Mouse (Mus musculus): ENCODE data around the gene Hist1h3b. TPM values are rescaled to one million over a fixed set of nuclear protein-coding genes. Genes with fewer than 3 reads are reported as not detected.

The Hist1h3b gene
- polyA plus RNA-seq, 1 experiment: not detected

GRCm38 (mm10) chr13:23730479-23730878 lies 21.6 kb upstream of the Hist1h3b start:
- 54% methylated on average over 8 of the region's 8 CpGs for WGBS
- no peak for TF ChIP-seq POLR2A (IDR thresholded peaks at IDR 0.05; ENCODE audit: borderline replicate concordance, insufficient read depth, low read length)
- no peak for TF ChIP-seq CTCF (IDR thresholded peaks at IDR 0.05; ENCODE audit: borderline replicate concordance, insufficient read depth, low read depth, low read length)
- no peak overlapping the region for H3K4me3 ChIP-seq (replicated peaks; ENCODE audit: insufficient read depth, low read depth, low read length)
- H3K27ac ChIP-seq (ENCODE audit: insufficient read depth, low read length): no peak overlapping the region
- H3K4me1 ChIP-seq (ENCODE audit: control insufficient read depth, insufficient read depth, low read length): no peaks in the 10 kb centered on the region
- DNase-seq: no peak
- H3K27me3 ChIP-seq (ENCODE audit: control insufficient read depth, insufficient read depth, low read length): no peaks in the 10 kb centered on the region

DNA sequence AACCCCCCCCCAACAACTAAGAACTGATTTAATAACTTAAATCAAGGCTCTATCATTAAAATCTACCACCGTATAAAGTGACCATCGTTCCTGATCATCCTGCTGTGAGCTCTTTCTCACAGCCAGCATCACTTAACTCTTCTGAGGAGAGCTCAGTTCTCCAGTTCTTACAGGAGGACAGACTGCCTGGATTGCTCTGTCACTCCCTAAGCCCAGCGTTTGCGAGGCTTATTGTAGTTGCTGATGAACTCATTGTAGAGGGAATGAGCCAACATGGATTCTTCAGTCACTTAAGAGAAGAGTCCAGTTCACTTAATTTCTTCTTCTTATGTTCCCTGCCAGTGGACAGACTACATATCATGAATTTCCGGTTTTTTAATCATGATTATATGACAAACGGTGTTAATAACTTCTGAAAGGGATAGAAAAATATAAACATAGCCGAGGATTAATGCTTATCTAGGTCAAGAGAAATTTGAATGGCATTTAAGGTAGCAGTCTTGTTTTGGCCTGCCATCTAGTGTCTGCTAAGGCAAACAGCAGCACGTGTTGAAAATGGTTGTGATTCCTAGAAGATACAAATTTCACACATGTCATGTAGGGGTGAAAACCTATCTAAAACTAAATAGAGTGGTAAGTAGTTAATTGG lies 19.8 kb upstream of the Hist1h3b start:
- 17% methylated on average over 8 of the region's 8 CpGs for WGBS
- no peak overlapping the region for H3K4me3 ChIP-seq (replicated peaks; ENCODE audit: insufficient read depth, low read depth, low read length)
- no peaks in the 10 kb centered on the region for H3K27me3 ChIP-seq (ENCODE audit: control insufficient read depth, insufficient read depth, low read length)
- DNase-seq: peak in 1 of 2 experiments; percentile 37
- TF ChIP-seq CTCF (IDR thresholded peaks at IDR 0.05; ENCODE audit: borderline replicate concordance, insufficient read depth, low read depth, low read length) (peak; percentile 43; the same call in 1 of the 2 replicates), POLR2A (IDR thresholded peaks at IDR 0.05; ENCODE audit: borderline replicate concordance, insufficient read depth, low read length) (no peak)
- no peaks in the 10 kb centered on the region for H3K4me1 ChIP-seq (ENCODE audit: control insufficient read depth, insufficient read depth, low read length)
- H3K27ac ChIP-seq (ENCODE audit: insufficient read depth, low read length): no peak overlapping the region

- Histone ChIP-seq H3K4me3 (replicated peaks; ENCODE audit: insufficient read depth, low read depth, low read length) (no peak overlapping the region), H3K27me3 (ENCODE audit: control insufficient read depth, insufficient read depth, low read length) (no peaks in the 10 kb centered on the region), H3K27ac (ENCODE audit: insufficient read depth, low read length) (no peak overlapping the region), H3K4me1 (ENCODE audit: control insufficient read depth, insufficient read depth, low read length) (no peaks in the 10 kb centered on the region)
- DNase-seq: no peak
- WGBS: 91% methylated on average over 5 of the region's 5 CpGs
- TF ChIP-seq POLR2A (IDR thresholded peaks at IDR 0.05; ENCODE audit: borderline replicate concordance, insufficient read depth, low read length) (no peak), CTCF (IDR thresholded peaks at IDR 0.05; ENCODE audit: borderline replicate concordance, insufficient read depth, low read depth, low read length) (no peak)
Measured at GRCm38 (mm10) chr13:23737091-23737490, 15.0 kb upstream of the Hist1h3b start.

DNA sequence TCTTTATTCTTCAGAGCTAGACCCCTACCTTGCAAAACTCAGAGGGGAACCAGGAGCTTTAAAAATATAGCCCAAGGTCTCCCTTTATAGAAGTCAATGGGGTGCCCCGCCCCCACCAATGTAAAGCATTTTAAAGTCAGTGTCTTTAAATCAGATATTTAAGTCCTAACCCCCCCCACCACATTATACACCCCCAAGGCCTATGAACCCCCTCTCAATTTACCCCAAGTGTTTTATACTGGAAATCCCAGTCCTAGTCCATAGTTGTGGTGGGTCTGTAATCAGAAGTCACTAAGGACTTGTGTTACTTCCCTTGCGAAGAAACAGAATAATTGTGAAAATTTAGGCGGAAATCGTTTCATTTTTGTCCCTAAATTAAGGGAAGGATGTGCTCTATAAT lies 14.0 kb upstream of the Hist1h3b start:
- TF ChIP-seq CTCF (IDR thresholded peaks at IDR 0.05; ENCODE audit: borderline replicate concordance, insufficient read depth, low read depth, low read length) (no peak), POLR2A (IDR thresholded peaks at IDR 0.05; ENCODE audit: borderline replicate concordance, insufficient read depth, low read length) (no peak)
- 23% methylated on average over 4 of the region's 4 CpGs for WGBS
- Histone ChIP-seq H3K27me3 (ENCODE audit: control insufficient read depth, insufficient read depth, low read length) (no peaks in the 10 kb centered on the region), H3K4me3 (replicated peaks; ENCODE audit: insufficient read depth, low read depth, low read length) (no peak overlapping the region), H3K4me1 (ENCODE audit: control insufficient read depth, insufficient read depth, low read length) (no peaks in the 10 kb centered on the region), H3K27ac (ENCODE audit: insufficient read depth, low read length) (no peak overlapping the region)
- DNase-seq: no peak

DNA sequence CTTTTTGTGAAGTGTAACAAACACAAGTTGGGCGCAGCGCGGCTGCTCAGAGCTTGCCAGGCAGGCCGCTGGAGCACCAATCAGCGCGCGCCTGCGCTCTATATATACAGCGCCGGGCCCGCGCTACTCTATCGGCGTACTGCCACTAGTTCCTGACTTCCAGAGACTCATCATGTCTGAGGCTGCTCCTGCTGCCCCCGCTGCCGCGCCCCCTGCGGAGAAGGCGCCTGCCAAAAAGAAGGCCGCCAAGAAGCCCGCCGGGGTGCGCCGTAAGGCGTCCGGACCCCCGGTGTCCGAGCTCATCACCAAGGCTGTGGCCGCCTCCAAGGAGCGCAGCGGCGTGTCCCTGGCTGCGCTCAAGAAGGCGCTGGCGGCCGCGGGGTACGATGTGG lies 13.4 kb upstream of the Hist1h3b start, which contains the start of gene Hist1h1c:
Gene Hist1h1c (plus strand): TSS at position 132 of the 392 bp plus-strand sequence.
- peak; percentile 51; the same call in 1 of the 2 replicates for TF ChIP-seq POLR2A (IDR thresholded peaks at IDR 0.05; ENCODE audit: borderline replicate concordance, insufficient read depth, low read length)
- TF ChIP-seq CTCF (IDR thresholded peaks at IDR 0.05; ENCODE audit: borderline replicate concordance, insufficient read depth, low read depth, low read length): no peak
- H3K4me3 ChIP-seq (replicated peaks; ENCODE audit: insufficient read depth, low read depth, low read length): peak within 1 kb of the TSS; percentile 49
- WGBS: under 1% methylated on average over 38 of the region's 38 CpGs
- H3K4me1 ChIP-seq (ENCODE audit: control insufficient read depth, insufficient read depth, low read length): no peaks in the 10 kb centered on the region
- no peaks in the 10 kb centered on the region for H3K27me3 ChIP-seq (ENCODE audit: control insufficient read depth, insufficient read depth, low read length)
- DNase-seq: peak; percentile 78 to 80
- peak within 1 kb of the TSS; percentile 45; the same call in 1 of the 2 replicates for H3K27ac ChIP-seq (ENCODE audit: insufficient read depth, low read length)

- Histone ChIP-seq H3K27ac (ENCODE audit: insufficient read depth, low read length) (peak overlapping the region; percentile 45; the same call in 1 of the 2 replicates), H3K4me3 (replicated peaks; ENCODE audit: insufficient read depth, low read depth, low read length) (peak overlapping the region; percentile 88), H3K27me3 (ENCODE audit: control insufficient read depth, insufficient read depth, low read length) (no peaks in the 10 kb centered on the region), H3K4me1 (ENCODE audit: control insufficient read depth, insufficient read depth, low read length) (no peaks in the 10 kb centered on the region)
- DNase-seq: peak; percentile 87 to 92
- TF ChIP-seq POLR2A (IDR thresholded peaks at IDR 0.05; ENCODE audit: borderline replicate concordance, insufficient read depth, low read length) (peak; percentile 22; the same call in 1 of the 2 replicates), CTCF (IDR thresholded peaks at IDR 0.05; ENCODE audit: borderline replicate concordance, insufficient read depth, low read depth, low read length) (no peak)
- WGBS: under 1% methylated on average over 39 of the region's 39 CpGs
Measured at GRCm38 (mm10) chr13:23739069-23739921, 12.8 kb upstream of the Hist1h3b start.

DNA sequence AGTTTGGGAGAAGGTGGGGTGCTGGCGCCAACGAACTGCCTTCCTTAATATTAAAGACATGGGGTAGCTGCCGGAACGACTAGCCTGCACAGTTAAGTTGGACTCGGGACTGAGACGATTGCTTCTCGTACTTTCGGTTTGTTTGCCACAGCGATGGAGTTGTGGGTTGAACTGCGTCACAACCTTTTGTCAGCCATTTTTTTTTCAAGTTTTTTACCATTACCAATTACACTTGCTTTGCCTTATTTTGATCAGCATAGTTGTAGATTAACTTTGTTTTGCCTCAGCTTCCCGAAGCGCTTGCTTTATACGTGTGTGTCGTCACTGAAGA lies 12.2 kb upstream of the Hist1h3b start:
- H3K27ac ChIP-seq (ENCODE audit: insufficient read depth, low read length): peak overlapping the region; percentile 34; the same call in 1 of the 2 replicates
- under 1% methylated on average over 14 of the region's 14 CpGs for WGBS
- H3K4me1 ChIP-seq (ENCODE audit: control insufficient read depth, insufficient read depth, low read length): no peaks in the 10 kb centered on the region
- DNase-seq: no peak
- TF ChIP-seq POLR2A (IDR thresholded peaks at IDR 0.05; ENCODE audit: borderline replicate concordance, insufficient read depth, low read length): peak; percentile 6; the same call in 1 of the 2 replicates
- no peak for TF ChIP-seq CTCF (IDR thresholded peaks at IDR 0.05; ENCODE audit: borderline replicate concordance, insufficient read depth, low read depth, low read length)
- no peaks in the 10 kb centered on the region for H3K27me3 ChIP-seq (ENCODE audit: control insufficient read depth, insufficient read depth, low read length)
- H3K4me3 ChIP-seq (replicated peaks; ENCODE audit: insufficient read depth, low read depth, low read length): peak overlapping the region; percentile 88
